Mouse (Mus musculus): ENCODE data around the gene Gm19668. TPM values are rescaled to one million over a fixed set of nuclear protein-coding genes. Genes with fewer than 3 reads are reported as not detected.

The Gm19668 gene
- polyA plus RNA-seq (2014; fragmentation: Nextera tagmentation; extraction: Ambion mirVana), result not detected in 2 replicates

- Histone ChIP-seq H3K27ac (ENCODE audit: low read depth, low read length) (no peak within 1 kb of the TSS), H3K4me3 (ENCODE audit: low read length) (no peak within 1 kb of the TSS), H3K4me2 (replicated peaks; ENCODE audit: low read depth, low read length) (no peak within 1 kb of the TSS), H3K4me1 (ENCODE audit: control insufficient read depth, insufficient read depth, low read length) (no peaks in the 10 kb centered on the region), H3K36me3 (ENCODE audit: control insufficient read depth, insufficient read depth, low read length) (no peaks in the 10 kb centered on the region), H3K9ac (ENCODE audit: low read depth, low read length) (no peak within 1 kb of the TSS), H3K9me3 (ENCODE audit: control insufficient read depth, low read length) (no peaks in the 10 kb centered on the region), H3K27me3 (ENCODE audit: control insufficient read depth, insufficient read depth, low read length) (no peaks in the 10 kb centered on the region)
- ATAC-seq (ENCODE audit: low FRiP score, low TSS enrichment), result no peak
- 54% methylated on average over 8 of the region's 8 CpGs for WGBS
Measured at GRCm38 (mm10) chr10:77798921-77799508, at the start of gene Gm19668. Gene Gm19668 (minus strand): TSS chr10:77799133.

GRCm38 (mm10) chr10:77847538-77847937, 48.6 kb upstream of the Gm19668 start:
- no peaks in the 10 kb centered on the region for H3K4me1 ChIP-seq (ENCODE audit: control insufficient read depth, insufficient read depth, low read length)
- no peak for ATAC-seq (ENCODE audit: low FRiP score, low TSS enrichment)
- no peak overlapping the region for H3K4me3 ChIP-seq (ENCODE audit: low read length)
- no peaks in the 10 kb centered on the region for H3K36me3 ChIP-seq (ENCODE audit: control insufficient read depth, insufficient read depth, low read length)
- H3K9me3 ChIP-seq (ENCODE audit: control insufficient read depth, low read length), result peaks cover 12% of the 10 kb centered on the region
- 87% methylated on average over 2 of the region's 2 CpGs for WGBS
- no peak overlapping the region for H3K4me2 ChIP-seq (replicated peaks; ENCODE audit: low read depth, low read length)
- H3K27me3 ChIP-seq (ENCODE audit: control insufficient read depth, insufficient read depth, low read length), result no peaks in the 10 kb centered on the region
- H3K9ac ChIP-seq (ENCODE audit: low read depth, low read length), result no peak overlapping the region
- H3K27ac ChIP-seq (ENCODE audit: low read depth, low read length), result no peak overlapping the region

GRCm38 (mm10) chr10:77846961-77847360, 48.0 kb upstream of the Gm19668 start:
- no peak for ATAC-seq (ENCODE audit: low FRiP score, low TSS enrichment)
- H3K9me3 ChIP-seq (ENCODE audit: control insufficient read depth, low read length), result peaks cover 12% of the 10 kb centered on the region
- 37% methylated on average over 2 of the region's 2 CpGs for WGBS
- H3K4me2 ChIP-seq (replicated peaks; ENCODE audit: low read depth, low read length), result no peak overlapping the region
- H3K9ac ChIP-seq (ENCODE audit: low read depth, low read length), result no peak overlapping the region
- H3K27ac ChIP-seq (ENCODE audit: low read depth, low read length), result no peak overlapping the region
- no peaks in the 10 kb centered on the region for H3K27me3 ChIP-seq (ENCODE audit: control insufficient read depth, insufficient read depth, low read length)
- no peaks in the 10 kb centered on the region for H3K36me3 ChIP-seq (ENCODE audit: control insufficient read depth, insufficient read depth, low read length)
- no peaks in the 10 kb centered on the region for H3K4me1 ChIP-seq (ENCODE audit: control insufficient read depth, insufficient read depth, low read length)
- H3K4me3 ChIP-seq (ENCODE audit: low read length), result no peak overlapping the region

DNA sequence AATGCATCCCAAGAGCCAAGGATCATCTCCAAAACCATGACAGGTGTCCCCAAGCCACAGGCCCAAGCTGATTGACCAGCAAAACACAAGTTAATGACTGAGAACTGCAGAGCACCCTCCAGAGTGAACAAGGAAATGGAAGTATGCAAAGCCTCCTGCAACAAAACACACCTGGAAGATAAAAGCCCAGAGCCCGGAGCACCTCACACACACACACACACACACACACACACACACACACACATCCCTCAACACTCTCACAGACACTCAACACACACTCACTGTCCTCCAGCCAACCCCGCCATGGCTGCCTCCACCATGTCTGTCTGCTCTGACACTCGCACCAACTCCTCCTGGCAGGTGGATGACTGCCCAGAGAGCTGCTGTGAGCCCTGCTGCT, 47.6 kb upstream of the Gm19668 start, which contains the start of gene Gm36176:
TSS of gene Gm36176 (plus strand) at position 301 of the 400 bp plus-strand sequence.
- 80% methylated on average over 2 of the region's 3 CpGs for WGBS
- no peaks in the 10 kb centered on the region for H3K27me3 ChIP-seq (ENCODE audit: control insufficient read depth, insufficient read depth, low read length)
- no peak within 1 kb of the TSS for H3K4me2 ChIP-seq (replicated peaks; ENCODE audit: low read depth, low read length)
- no peak within 1 kb of the TSS for H3K9ac ChIP-seq (ENCODE audit: low read depth, low read length)
- no peak within 1 kb of the TSS for H3K4me3 ChIP-seq (ENCODE audit: low read length)
- no peaks in the 10 kb centered on the region for H3K36me3 ChIP-seq (ENCODE audit: control insufficient read depth, insufficient read depth, low read length)
- no peak for ATAC-seq (ENCODE audit: low FRiP score, low TSS enrichment)
- H3K9me3 ChIP-seq (ENCODE audit: control insufficient read depth, low read length), result peaks cover 12% of the 10 kb centered on the region
- no peaks in the 10 kb centered on the region for H3K4me1 ChIP-seq (ENCODE audit: control insufficient read depth, insufficient read depth, low read length)
- no peak within 1 kb of the TSS for H3K27ac ChIP-seq (ENCODE audit: low read depth, low read length)

DNA sequence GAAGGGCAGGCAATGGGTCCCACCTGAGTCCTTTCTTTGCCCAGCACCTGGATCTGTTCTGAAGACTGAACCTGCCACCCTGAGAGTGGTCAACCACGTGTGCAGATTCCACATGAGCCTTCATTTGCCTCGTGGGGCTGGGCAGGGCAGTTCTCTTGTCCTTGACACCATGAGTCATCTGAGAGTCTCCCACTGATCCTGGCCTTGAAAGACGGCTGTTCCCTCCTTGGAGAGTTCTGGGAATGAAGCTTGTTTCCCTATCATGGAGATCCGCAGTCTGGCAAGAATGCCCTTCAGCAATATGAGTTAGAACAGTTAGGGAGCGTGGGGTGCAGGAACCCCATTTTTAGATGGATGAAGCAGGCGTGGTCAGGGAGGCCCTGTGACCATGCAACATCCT, 40.1 kb upstream of the Gm19668 start:
- Histone ChIP-seq H3K4me3 (ENCODE audit: low read length) (no peak overlapping the region), H3K4me1 (ENCODE audit: control insufficient read depth, insufficient read depth, low read length) (no peaks in the 10 kb centered on the region), H3K36me3 (ENCODE audit: control insufficient read depth, insufficient read depth, low read length) (no peaks in the 10 kb centered on the region), H3K4me2 (replicated peaks; ENCODE audit: low read depth, low read length) (no peak overlapping the region), H3K27ac (ENCODE audit: low read depth, low read length) (no peak overlapping the region), H3K9me3 (ENCODE audit: control insufficient read depth, low read length) (peaks cover 10% of the 10 kb centered on the region), H3K27me3 (ENCODE audit: control insufficient read depth, insufficient read depth, low read length) (no peaks in the 10 kb centered on the region), H3K9ac (ENCODE audit: low read depth, low read length) (no peak overlapping the region)
- 70% methylated on average over 6 of the region's 6 CpGs for WGBS
- no peak for ATAC-seq (ENCODE audit: low FRiP score, low TSS enrichment)

GRCm38 (mm10) chr10:77835647-77836046, 36.7 kb upstream of the Gm19668 start, which contains the start of gene Krtap10-10:
Gene Krtap10-10 (plus strand): TSS chr10:77835947.
- H3K27me3 ChIP-seq (ENCODE audit: control insufficient read depth, insufficient read depth, low read length), result no peaks in the 10 kb centered on the region
- 73% methylated on average over 7 of the region's 9 CpGs for WGBS
- no peaks in the 10 kb centered on the region for H3K4me1 ChIP-seq (ENCODE audit: control insufficient read depth, insufficient read depth, low read length)
- no peak for ATAC-seq (ENCODE audit: low FRiP score, low TSS enrichment)
- H3K4me2 ChIP-seq (replicated peaks; ENCODE audit: low read depth, low read length), result no peak within 1 kb of the TSS
- H3K36me3 ChIP-seq (ENCODE audit: control insufficient read depth, insufficient read depth, low read length), result no peaks in the 10 kb centered on the region
- H3K27ac ChIP-seq (ENCODE audit: low read depth, low read length), result no peak within 1 kb of the TSS
- H3K9me3 ChIP-seq (ENCODE audit: control insufficient read depth, low read length), result no peaks in the 10 kb centered on the region
- H3K4me3 ChIP-seq (ENCODE audit: low read length), result no peak within 1 kb of the TSS
- no peak within 1 kb of the TSS for H3K9ac ChIP-seq (ENCODE audit: low read depth, low read length)

- Histone ChIP-seq H3K4me1 (ENCODE audit: control insufficient read depth, insufficient read depth, low read length) (no peaks in the 10 kb centered on the region), H3K4me2 (replicated peaks; ENCODE audit: low read depth, low read length) (no peak within 1 kb of the TSS), H3K27ac (ENCODE audit: low read depth, low read length) (no peak within 1 kb of the TSS), H3K27me3 (ENCODE audit: control insufficient read depth, insufficient read depth, low read length) (no peaks in the 10 kb centered on the region), H3K36me3 (ENCODE audit: control insufficient read depth, insufficient read depth, low read length) (no peaks in the 10 kb centered on the region), H3K4me3 (ENCODE audit: low read length) (no peak within 1 kb of the TSS), H3K9ac (ENCODE audit: low read depth, low read length) (no peak within 1 kb of the TSS), H3K9me3 (ENCODE audit: control insufficient read depth, low read length) (peaks cover 2% of the 10 kb centered on the region; the same call in 1 of the 2 replicates)
- ATAC-seq (ENCODE audit: low FRiP score, low TSS enrichment), result no peak
- WGBS, result 69% methylated on average over 5 of the region's 6 CpGs
Measured at GRCm38 (mm10) chr10:77826951-77827350, 28.0 kb upstream of the Gm19668 start, which contains the start of gene Krtap10-4. Gene Krtap10-4 (minus strand): TSS chr10:77827095.

GRCm38 (mm10) chr10:77819203-77819602, 20.3 kb upstream of the Gm19668 start:
- WGBS, result 54% methylated on average over 4 of the region's 4 CpGs
- ATAC-seq (ENCODE audit: low FRiP score, low TSS enrichment), result no peak

DNA sequence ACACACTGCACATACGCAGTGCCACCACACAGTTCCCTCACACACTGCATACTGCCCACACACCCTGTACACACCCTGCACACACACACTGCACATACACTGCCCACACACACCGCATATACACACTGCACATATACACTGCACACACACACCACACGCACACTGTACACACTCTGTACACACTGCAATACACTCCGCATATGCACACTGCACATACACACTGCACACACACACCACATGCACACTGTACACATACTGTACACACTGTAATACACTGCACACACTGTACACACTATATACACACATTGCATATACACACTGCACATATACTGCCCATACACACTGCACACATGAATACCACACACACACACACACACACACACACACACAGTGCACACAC, 19.6 kb upstream of the Gm19668 start:
- Histone ChIP-seq H3K4me3 (ENCODE audit: low read length) (no peak overlapping the region), H3K9me3 (ENCODE audit: control insufficient read depth, low read length) (peaks cover 2% of the 10 kb centered on the region; the same call in 1 of the 2 replicates), H3K4me1 (ENCODE audit: control insufficient read depth, insufficient read depth, low read length) (no peaks in the 10 kb centered on the region), H3K27me3 (ENCODE audit: control insufficient read depth, insufficient read depth, low read length) (no peaks in the 10 kb centered on the region), H3K36me3 (ENCODE audit: control insufficient read depth, insufficient read depth, low read length) (no peaks in the 10 kb centered on the region), H3K9ac (ENCODE audit: low read depth, low read length) (no peak overlapping the region), H3K4me2 (replicated peaks; ENCODE audit: low read depth, low read length) (no peak overlapping the region), H3K27ac (ENCODE audit: low read depth, low read length) (no peak overlapping the region)
- WGBS, result 97% methylated on average over 4 of the region's 4 CpGs
- no peak for ATAC-seq (ENCODE audit: low FRiP score, low TSS enrichment)

More at GRCm38 (mm10) chr10:77819203-77819602, 20.3 kb upstream of the Gm19668 start:
- Histone ChIP-seq H3K27me3 (ENCODE audit: control insufficient read depth, insufficient read depth, low read length) (no peaks in the 10 kb centered on the region), H3K4me1 (ENCODE audit: control insufficient read depth, insufficient read depth, low read length) (no peaks in the 10 kb centered on the region), H3K9me3 (ENCODE audit: control insufficient read depth, low read length) (peaks cover 2% of the 10 kb centered on the region; the same call in 1 of the 2 replicates), H3K4me3 (ENCODE audit: low read length) (no peak overlapping the region), H3K4me2 (replicated peaks; ENCODE audit: low read depth, low read length) (no peak overlapping the region), H3K9ac (ENCODE audit: low read depth, low read length) (no peak overlapping the region), H3K27ac (ENCODE audit: low read depth, low read length) (no peak overlapping the region), H3K36me3 (ENCODE audit: control insufficient read depth, insufficient read depth, low read length) (no peaks in the 10 kb centered on the region)
